Mouse (Mus musculus): Measurements from ENCODE around the gene 4930522H14Rik. TPM values are rescaled to one million over a fixed set of nuclear protein-coding genes. Genes with fewer than 3 reads are reported as not detected.

4930522H14Rik gene
- not detected in 2 replicates for polyA plus RNA-seq (2012; rRNA removed)

GRCm38 (mm10) chr4:109531111-109531510 is at the start of gene 4930522H14Rik:
Gene 4930522H14Rik, minus strand, starts transcription at chr4:109531297.
- H3K4me1 ChIP-seq (ENCODE audit: control insufficient read depth, insufficient read depth, low read length) = no peaks in the 10 kb centered on the region
- no peak for TF ChIP-seq CTCF (IDR thresholded peaks at IDR 0.05; ENCODE audit: insufficient read depth, low read length)
- TF ChIP-seq POLR2A (IDR thresholded peaks at IDR 0.05; ENCODE audit: borderline replicate concordance, extremely low read depth, low read depth, low read length) = no peak
- 96% methylated on average over 2 of the region's 2 CpGs for WGBS
- H3K4me3 ChIP-seq (replicated peaks; ENCODE audit: extremely low read depth, low read depth, low read length) = no peak within 1 kb of the TSS
- no peak for DNase-seq

GRCm38 (mm10) chr4:109578356-109578755 is 47.3 kb upstream of the 4930522H14Rik start:
- 76% methylated on average over 3 of the region's 3 CpGs for WGBS
- Histone ChIP-seq H3K4me3 (replicated peaks; ENCODE audit: extremely low read depth, low read depth, low read length) (no peak overlapping the region), H3K4me1 (ENCODE audit: control insufficient read depth, insufficient read depth, low read length) (no peaks in the 10 kb centered on the region)
- no peak for DNase-seq
- TF ChIP-seq POLR2A (IDR thresholded peaks at IDR 0.05; ENCODE audit: borderline replicate concordance, extremely low read depth, low read depth, low read length) (no peak), CTCF (IDR thresholded peaks at IDR 0.05; ENCODE audit: insufficient read depth, low read length) (no peak)

DNA sequence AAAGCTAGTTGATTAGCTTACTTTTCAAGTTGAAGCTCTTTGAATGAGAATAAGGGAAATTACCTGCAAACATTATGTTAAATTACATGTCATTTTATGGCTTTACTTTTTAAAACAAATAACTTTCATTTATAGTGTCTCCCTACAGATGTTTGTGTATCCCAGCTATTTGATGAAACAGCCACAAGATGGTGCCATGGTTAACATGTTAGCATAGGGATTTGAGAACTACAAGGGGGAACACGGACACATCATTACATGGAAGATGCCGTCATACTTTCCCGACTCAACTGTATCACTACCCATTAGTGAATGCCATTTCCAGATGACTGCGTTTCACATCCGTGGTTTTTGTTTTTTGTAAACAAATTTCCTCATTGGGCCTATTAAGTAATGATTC is 45.8 kb upstream of the 4930522H14Rik start:
- TF ChIP-seq CTCF (IDR thresholded peaks at IDR 0.05; ENCODE audit: insufficient read depth, low read length) (0 out of 2 replicates have a peak, but pooled peaks have one; percentile 6), POLR2A (IDR thresholded peaks at IDR 0.05; ENCODE audit: borderline replicate concordance, extremely low read depth, low read depth, low read length) (no peak)
- no peaks in the 10 kb centered on the region for H3K4me1 ChIP-seq (ENCODE audit: control insufficient read depth, insufficient read depth, low read length)
- WGBS = 61% methylated on average over 5 of the region's 5 CpGs
- no peak overlapping the region for H3K4me3 ChIP-seq (replicated peaks; ENCODE audit: extremely low read depth, low read depth, low read length)
- DNase-seq = no peak

GRCm38 (mm10) chr4:109574845-109575244 is 43.7 kb upstream of the 4930522H14Rik start:
- H3K4me1 ChIP-seq (ENCODE audit: control insufficient read depth, insufficient read depth, low read length) = no peaks in the 10 kb centered on the region
- no peak overlapping the region for H3K4me3 ChIP-seq (replicated peaks; ENCODE audit: extremely low read depth, low read depth, low read length)
- TF ChIP-seq POLR2A (IDR thresholded peaks at IDR 0.05; ENCODE audit: borderline replicate concordance, extremely low read depth, low read depth, low read length) = no peak
- TF ChIP-seq CTCF (IDR thresholded peaks at IDR 0.05; ENCODE audit: insufficient read depth, low read length) = no peak
- DNase-seq = no peak
- WGBS = 66% methylated on average over 9 of the region's 9 CpGs

GRCm38 (mm10) chr4:109574331-109574730 is 43.2 kb upstream of the 4930522H14Rik start:
- WGBS = 38% methylated on average over 8 of the region's 8 CpGs
- DNase-seq = no peak
- no peak overlapping the region for H3K4me3 ChIP-seq (replicated peaks; ENCODE audit: extremely low read depth, low read depth, low read length)
- H3K4me1 ChIP-seq (ENCODE audit: control insufficient read depth, insufficient read depth, low read length) = no peaks in the 10 kb centered on the region
- no peak for TF ChIP-seq CTCF (IDR thresholded peaks at IDR 0.05; ENCODE audit: insufficient read depth, low read length)
- no peak for TF ChIP-seq POLR2A (IDR thresholded peaks at IDR 0.05; ENCODE audit: borderline replicate concordance, extremely low read depth, low read depth, low read length)

DNA sequence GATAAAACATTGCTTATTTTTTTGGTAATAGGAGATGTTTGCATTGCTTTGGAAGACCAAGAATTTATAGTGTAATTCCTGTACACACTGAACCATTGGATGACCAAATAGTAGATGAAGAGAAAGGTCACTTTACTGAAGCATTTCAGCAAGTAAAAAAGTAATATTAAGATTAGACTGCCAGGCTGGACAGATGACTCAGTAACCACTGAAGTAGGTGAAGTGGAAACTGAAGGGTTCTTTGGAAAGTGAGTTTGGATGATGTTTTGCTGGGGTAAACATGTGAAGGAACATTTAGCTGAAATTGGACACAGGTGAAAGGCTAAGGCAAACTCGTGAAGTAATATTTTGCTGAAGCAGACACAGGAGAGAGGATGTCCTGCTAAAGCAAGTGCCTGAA is 41.5 kb upstream of the 4930522H14Rik start:
- no peak overlapping the region for H3K4me3 ChIP-seq (replicated peaks; ENCODE audit: extremely low read depth, low read depth, low read length)
- H3K4me1 ChIP-seq (ENCODE audit: control insufficient read depth, insufficient read depth, low read length) = no peaks in the 10 kb centered on the region
- no peak for TF ChIP-seq POLR2A (IDR thresholded peaks at IDR 0.05; ENCODE audit: borderline replicate concordance, extremely low read depth, low read depth, low read length)
- no peak for TF ChIP-seq CTCF (IDR thresholded peaks at IDR 0.05; ENCODE audit: insufficient read depth, low read length)
- 62% methylated on average over 1 of the region's 1 CpGs for WGBS
- no peak for DNase-seq

- Histone ChIP-seq H3K4me1 (ENCODE audit: control insufficient read depth, insufficient read depth, low read length) (no peaks in the 10 kb centered on the region), H3K4me3 (replicated peaks; ENCODE audit: extremely low read depth, low read depth, low read length) (no peak overlapping the region)
- TF ChIP-seq POLR2A (IDR thresholded peaks at IDR 0.05; ENCODE audit: borderline replicate concordance, extremely low read depth, low read depth, low read length) (no peak), CTCF (IDR thresholded peaks at IDR 0.05; ENCODE audit: insufficient read depth, low read length) (no peak)
- 90% methylated on average over 9 of the region's 9 CpGs for WGBS
- no peak for DNase-seq
Observed at GRCm38 (mm10) chr4:109569421-109569820, 38.3 kb upstream of the 4930522H14Rik start.

DNA sequence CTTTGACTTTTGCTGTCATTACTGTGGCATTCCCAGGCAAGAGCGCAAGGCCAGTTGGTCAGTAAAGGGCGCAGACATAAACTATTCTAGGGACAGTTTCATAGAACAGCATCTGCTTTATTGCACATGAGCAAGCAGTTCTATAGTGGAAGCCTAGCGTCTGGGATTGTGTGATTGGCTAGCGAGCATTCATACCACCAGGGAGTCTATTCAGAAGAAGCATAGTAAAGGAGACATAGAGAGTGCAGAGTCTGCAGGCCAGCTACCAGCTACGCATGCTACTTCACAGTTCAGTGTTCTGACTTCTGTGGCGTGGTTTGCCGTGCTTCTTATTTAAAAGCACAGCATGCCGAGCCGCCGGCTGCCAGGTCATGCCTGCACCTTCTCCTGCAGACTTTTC is 37.9 kb upstream of the 4930522H14Rik start:
- Histone ChIP-seq H3K4me1 (ENCODE audit: control insufficient read depth, insufficient read depth, low read length) (no peaks in the 10 kb centered on the region), H3K4me3 (replicated peaks; ENCODE audit: extremely low read depth, low read depth, low read length) (no peak overlapping the region)
- no peak for DNase-seq
- WGBS = 89% methylated on average over 10 of the region's 10 CpGs
- TF ChIP-seq CTCF (IDR thresholded peaks at IDR 0.05; ENCODE audit: insufficient read depth, low read length) = no peak
- TF ChIP-seq POLR2A (IDR thresholded peaks at IDR 0.05; ENCODE audit: borderline replicate concordance, extremely low read depth, low read depth, low read length) = no peak

DNA sequence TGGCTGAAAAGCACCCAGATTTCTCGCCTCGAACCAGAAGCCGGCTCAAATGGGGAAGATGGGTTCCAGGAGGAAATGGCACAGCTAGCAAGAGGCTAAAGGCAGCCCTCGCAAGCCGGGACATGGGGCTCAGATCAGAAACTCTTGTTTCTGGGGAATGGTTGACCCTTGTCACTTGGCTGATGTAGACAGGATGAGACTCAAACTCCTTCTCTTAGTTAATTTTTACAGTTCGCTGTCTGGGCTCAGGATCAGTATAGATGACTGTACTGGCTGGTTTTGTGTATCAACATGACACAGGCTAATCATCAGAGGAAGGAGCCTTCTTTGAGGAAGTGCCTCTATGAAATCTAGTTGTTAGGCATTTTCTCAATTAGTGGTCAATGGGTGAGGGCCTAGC is 33.6 kb upstream of the 4930522H14Rik start:
- TF ChIP-seq POLR2A (IDR thresholded peaks at IDR 0.05; ENCODE audit: borderline replicate concordance, extremely low read depth, low read depth, low read length) (no peak), CTCF (IDR thresholded peaks at IDR 0.05; ENCODE audit: insufficient read depth, low read length) (no peak)
- Histone ChIP-seq H3K4me3 (replicated peaks; ENCODE audit: extremely low read depth, low read depth, low read length) (no peak overlapping the region), H3K4me1 (ENCODE audit: control insufficient read depth, insufficient read depth, low read length) (no peaks in the 10 kb centered on the region)
- WGBS = 85% methylated on average over 6 of the region's 6 CpGs
- DNase-seq = no peak

- DNase-seq = peak; percentile 29
- H3K4me3 ChIP-seq (replicated peaks; ENCODE audit: extremely low read depth, low read depth, low read length) = peak overlapping the region; percentile 34
- no peaks in the 10 kb centered on the region; the same call in 1 of the 2 replicates for H3K4me1 ChIP-seq (ENCODE audit: control insufficient read depth, insufficient read depth, low read length)
- WGBS = 7% methylated on average over 11 of the region's 11 CpGs
- no peak for TF ChIP-seq CTCF (IDR thresholded peaks at IDR 0.05; ENCODE audit: insufficient read depth, low read length)
- no peak for TF ChIP-seq POLR2A (IDR thresholded peaks at IDR 0.05; ENCODE audit: borderline replicate concordance, extremely low read depth, low read depth, low read length)
Observed at GRCm38 (mm10) chr4:109550338-109551150, 19.4 kb upstream of the 4930522H14Rik start.

Data from lung, adult 2 months (tissue).